Mouse (Mus musculus): ENCODE measurements around the gene Stxbp4.

DNA sequence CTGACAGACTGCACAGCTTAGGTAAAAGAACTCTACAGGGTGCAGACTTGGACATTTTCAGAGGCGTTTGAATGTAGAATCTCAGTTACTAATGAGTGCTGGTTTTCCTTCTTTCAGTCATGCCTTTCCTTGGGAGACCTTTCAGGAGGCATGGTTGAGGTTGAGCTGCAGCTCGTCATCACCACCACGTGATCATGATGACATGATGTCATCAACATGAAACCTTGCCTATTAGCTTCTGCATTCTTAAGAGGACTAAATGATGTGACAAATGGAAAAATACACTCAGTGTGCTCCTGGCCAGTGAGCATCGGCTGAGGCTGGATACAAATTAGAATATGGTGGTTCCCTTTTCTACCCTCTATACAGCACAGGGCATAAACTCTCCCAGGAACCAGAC lies 145.4 kb downstream of the Stxbp4 start:
- TF ChIP-seq POLR2A (IDR thresholded peaks at IDR 0.05; ENCODE audit: low read depth, low read length) = no peak
- TF ChIP-seq CTCF (IDR thresholded peaks at IDR 0.05; ENCODE audit: extremely low read depth, insufficient read length, insufficient replicate concordance, low read depth, low read length) = no peak

Data from small intestine, adult 2 months (tissue).